In the genomic region with DNA sequence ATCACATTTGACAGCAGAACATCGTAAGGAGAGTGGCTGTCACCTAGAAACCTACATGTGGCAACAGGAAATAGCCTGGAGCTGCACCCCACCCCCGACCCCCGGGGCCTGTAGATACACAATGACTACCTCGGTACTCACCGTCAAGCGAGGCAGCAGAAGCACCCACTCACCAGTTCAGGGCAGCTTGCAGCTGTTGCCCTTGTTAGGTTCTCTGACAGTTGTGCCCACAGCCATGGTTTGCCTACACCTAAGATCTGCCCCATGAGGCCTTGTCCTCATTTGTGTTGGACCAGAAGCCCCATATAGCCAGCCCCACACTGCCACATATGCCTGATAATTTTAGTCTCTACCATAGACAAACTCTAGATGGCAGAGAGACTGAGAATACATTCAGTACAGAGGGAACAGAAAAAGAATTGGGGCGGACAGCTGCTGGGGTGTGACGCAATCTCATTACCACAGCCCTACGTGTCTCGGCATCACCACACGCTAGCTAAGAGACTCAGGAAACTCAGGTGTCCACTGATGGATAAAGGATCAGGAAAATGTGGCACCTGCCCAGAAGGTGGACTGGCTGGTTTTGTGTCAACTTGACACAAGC, we compare ENCODE assay signal across 27 mouse cellular contexts. TPM values are rescaled to one million over a fixed set of nuclear protein-coding genes. Genes with fewer than 3 reads are reported as not detected.
DNase-seq lines count a peak whose midpoint lies in the region; ATAC-seq and TF ChIP-seq lines count a peak whose summit lies in the region.
"Had no signal": no experiment of that assay in that cellular context is flagged by ENCODE, and none has a peak within 500 bp of the region (broad histone marks: within the 10 kb centered on the region; RNA-seq: fewer than 3 reads in every experiment).

No protein-coding gene starts in this region.

- no peak overlapping the region for H3K4me3 ChIP-seq in myocyte
- H3K4me3 ChIP-seq: embryonic facial prominence, embryonic 10.5 days; embryonic facial prominence, embryonic 13.5 days; erythroblast, embryonic 14.5 days; forebrain, embryonic 12.5 days; forebrain, embryonic 15.5 days; gastrocnemius, adult 2 months; heart, adult 2 months; hindbrain, embryonic 12.5 days; hindbrain, embryonic 15.5 days had no signal

- H3K79me2 ChIP-seq in myocyte (ENCODE audit: control insufficient read depth, insufficient read depth) = no peaks in the 10 kb centered on the region

- H3K36me3 ChIP-seq in myocyte (ENCODE audit: control insufficient read depth, insufficient read depth) = no peaks in the 10 kb centered on the region
- H3K36me3 ChIP-seq: embryonic facial prominence, embryonic 10.5 days; embryonic facial prominence, embryonic 13.5 days; forebrain, embryonic 12.5 days; forebrain, embryonic 15.5 days; hindbrain, embryonic 12.5 days; hindbrain, embryonic 15.5 days had no signal

- peak; percentile 73 for DNase-seq in heart, adult 11 months
- no peak for DNase-seq in heart, adult 8-10 months (ENCODE audit: low spot score)
- peak; percentile 10 for DNase-seq in thymus, postnatal 14 days
- no peak for DNase-seq in thymus, postnatal 36 days
- DNase-seq in urinary bladder, adult 2 months (ENCODE audit: low spot score) = no peak
- DNase-seq: adrenal gland, postnatal 10 days; adrenal gland, postnatal 36 days; cerebellum, adult 18-20 months; cerebellum, adult 9-11 months; cerebellum, postnatal 25 days; embryo, embryonic 11 days; gastrocnemius, adult 2 months; gastrocnemius, postnatal 14 days; heart, adult 2 months had no signal

- 0 out of 2 replicates have a peak, but pooled peaks have one; percentile 45 for ATAC-seq in common myeloid progenitor, adult 5-6 weeks (replicated peaks; ENCODE audit: low read depth, poor library complexity, severe bottlenecking)
- ATAC-seq: CD4-positive, CD25-positive, alpha-beta regulatory T cell, adult 4 months; forebrain, embryonic 15.5 days; Patski had no signal

- H3K4me2 ChIP-seq in myocyte (ENCODE audit: low read depth) = no peak overlapping the region
- H3K4me2 ChIP-seq: embryonic facial prominence, embryonic 13.5 days; forebrain, embryonic 12.5 days; forebrain, embryonic 15.5 days; heart, embryonic 11.5 days; hindbrain, embryonic 12.5 days; hindbrain, embryonic 15.5 days had no signal

- H3K27me3 ChIP-seq in myocyte (ENCODE audit: control insufficient read depth, insufficient read depth, insufficient read length) = no peaks in the 10 kb centered on the region
- H3K27me3 ChIP-seq: embryonic facial prominence, embryonic 13.5 days; forebrain, embryonic 15.5 days; hindbrain, embryonic 12.5 days; hindbrain, embryonic 15.5 days; Patski had no signal

- TF ChIP-seq POLR2A in myocyte (IDR thresholded peaks at IDR 0.05; ENCODE audit: insufficient read length, low read depth) = no peak

- no peak overlapping the region for H3ac ChIP-seq in myocyte (ENCODE audit: control insufficient read depth, insufficient read length)

TF ChIP-seq in myocyte, 11 proteins besides CTCF, POLR2A, EP300 and RAD21:
- TF ChIP-seq MYOG (IDR thresholded peaks at IDR 0.05; ENCODE audit: control insufficient read depth in 1 of 3, insufficient read depth in 1 of 3, insufficient read length in 2 of 3, low read depth in 2 of 3) = peak in 1 of 3 experiments; percentile 51
- no peak for TF ChIP-seq E2F4 (IDR thresholded peaks at IDR 0.05; ENCODE audit: insufficient read depth)
- peak; percentile 69 for TF ChIP-seq CEBPB (IDR thresholded peaks at IDR 0.05; ENCODE audit: insufficient read depth, poor library complexity, severe bottlenecking)
- peak in 2 of 3 experiments; percentile 74 to 89 for TF ChIP-seq MYOD1 (IDR thresholded peaks at IDR 0.05; ENCODE audit: control insufficient read depth in 1 of 3, insufficient read length in 2 of 3, low read depth in 2 of 3)

RNA-seq across cellular contexts. Expression of a gene that starts 54.0 kb away (rescaled TPM):
- total RNA-seq in heart, adult 8-10 months (2022) = under 1 TPM; 0.13 to 0.31 (median 0.21) TPM
- 1.5 and 2.0 TPM in 2 replicates for total RNA-seq in common myeloid progenitor, adult 5-6 weeks (2017)
- polyA plus RNA-seq in myocyte (2012; fragmentation: generic; extraction: Trizol) = 0.30 TPM
- polyA plus RNA-seq in urinary bladder, adult 2 months (2012; rRNA removed) = 6.0 and 9.8 TPM in 2 replicates
- total RNA-seq: MEL had no signal
- polyA plus RNA-seq: CD4-positive, CD25-positive, alpha-beta regulatory T cell, adult 4 months; erythroblast, embryonic 14.5 days; Patski had no signal

Comparison
In these comparisons a context has a peak if more than half of its experiments do, and no peak if none do; other contexts are left out.
1. DNase-seq: peak in heart, adult 11 months (single experiment) and thymus, postnatal 14 days (single experiment); none in heart, adult 8-10 months (single experiment), thymus, postnatal 36 days (0 of 2) and urinary bladder, adult 2 months (single experiment).